ENCODE assay signal across 15 mouse cellular contexts in genomic region chr6:93575249-93575648, GRCm38 (mm10).
"Had no signal": no experiment of that assay in that cellular context is flagged by ENCODE, and none has a peak within 500 bp of the region (broad histone marks: within the 10 kb centered on the region; RNA-seq: fewer than 3 reads in every experiment).

No protein-coding gene starts in this region.

- DNase-seq: heart, postnatal 10 days; heart, postnatal 36 days; heart, postnatal 4 days; kidney, adult 11 months; kidney, adult 18-20 months; kidney, adult 2 months; kidney, adult 8-10 months; kidney, adult 9 months; kidney, postnatal 10 days; kidney, postnatal 14 days; kidney, postnatal 25 days; kidney, postnatal 36 days; kidney, postnatal 4 days; layer of hippocampus, adult 9-11 months; layer of hippocampus, postnatal 36 days had no signal
